Mouse (Mus musculus): ENCODE results near the gene Twf1. TPM values are rescaled to one million over a fixed set of nuclear protein-coding genes. Genes with fewer than 3 reads are reported as not detected.
A peak's percentile ranks its signal among the peaks of the same experiment; 100 is the strongest.

Twf1 gene
- polyA plus RNA-seq, 1 experiment from 2014 or later: 79.8 TPM

DNA sequence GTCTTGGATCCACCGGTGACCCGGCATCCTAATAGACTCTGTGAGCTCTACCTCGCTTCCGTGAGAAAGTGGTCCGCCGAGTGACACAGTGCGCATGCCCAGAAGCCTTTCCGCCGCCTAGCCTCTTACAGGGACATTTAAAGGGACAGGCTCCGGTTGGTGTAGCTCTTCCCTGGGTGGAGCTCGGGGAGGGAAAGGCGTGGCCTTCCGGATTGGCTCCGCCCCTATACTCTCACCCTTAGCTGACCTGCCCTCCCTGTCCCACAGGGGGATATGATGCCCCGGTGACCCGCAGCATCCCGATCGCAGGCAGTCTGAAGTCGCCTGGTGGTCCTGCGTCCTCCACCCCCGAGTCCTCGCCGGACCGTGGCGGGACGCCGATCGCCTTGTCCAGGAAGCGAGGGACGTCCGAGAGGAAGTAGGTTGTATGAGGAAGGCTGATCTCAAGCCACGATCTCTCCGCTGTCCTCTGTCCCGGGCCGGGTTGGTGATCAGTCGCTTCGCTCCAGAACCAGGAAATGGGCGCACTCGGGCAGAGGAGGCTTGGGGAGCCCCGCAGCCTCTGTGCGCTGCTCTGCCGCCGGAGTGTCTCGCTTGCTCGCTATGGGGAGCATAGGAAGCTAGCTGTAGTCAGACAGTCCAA lies 46.2 kb downstream of the Twf1 start, which contains the start of the genes Pus7l and Irak4:
Pus7l (minus strand) TSS at position 139 of the 643 bp plus-strand sequence.
Irak4 (plus strand) TSS at position 235 of the 643 bp plus-strand sequence.
- H3K4me2 ChIP-seq (ENCODE audit: low read depth, low read length): peak within 1 kb of the TSS; percentile 69
- no peaks in the 10 kb centered on the region for H3K9me3 ChIP-seq (replicated peaks; ENCODE audit: control insufficient read depth, low read length)
- peak within 1 kb of the TSS; percentile 73 for H3K9ac ChIP-seq (replicated peaks; ENCODE audit: low read length)
- peak within 1 kb of the TSS; percentile 76 for H3K4me3 ChIP-seq (ENCODE audit: low read depth, low read length)
- 0 out of 2 replicates have a peak within 1 kb of the TSS, but pooled peaks have one; percentile 4 for H3K27ac ChIP-seq (replicated peaks; ENCODE audit: low read depth, low read length)
- H3K27me3 ChIP-seq (ENCODE audit: control insufficient read depth, insufficient read depth, low read length): no peaks in the 10 kb centered on the region
- peak; percentile 95 for DNase-seq (ENCODE audit: low spot score)
- H3K36me3 ChIP-seq (replicated peaks; ENCODE audit: control insufficient read depth, insufficient read depth, low read depth, low read length): no peaks in the 10 kb centered on the region
- peak; percentile 98 for ATAC-seq (replicated peaks; ENCODE audit: insufficient number of reproducible peaks, low FRiP score, low TSS enrichment, low read depth)
- under 1% methylated on average over 45 of the region's 45 CpGs for WGBS
- no peaks in the 10 kb centered on the region for H3K4me1 ChIP-seq (ENCODE audit: control insufficient read depth, insufficient read depth, low read length)

DNA sequence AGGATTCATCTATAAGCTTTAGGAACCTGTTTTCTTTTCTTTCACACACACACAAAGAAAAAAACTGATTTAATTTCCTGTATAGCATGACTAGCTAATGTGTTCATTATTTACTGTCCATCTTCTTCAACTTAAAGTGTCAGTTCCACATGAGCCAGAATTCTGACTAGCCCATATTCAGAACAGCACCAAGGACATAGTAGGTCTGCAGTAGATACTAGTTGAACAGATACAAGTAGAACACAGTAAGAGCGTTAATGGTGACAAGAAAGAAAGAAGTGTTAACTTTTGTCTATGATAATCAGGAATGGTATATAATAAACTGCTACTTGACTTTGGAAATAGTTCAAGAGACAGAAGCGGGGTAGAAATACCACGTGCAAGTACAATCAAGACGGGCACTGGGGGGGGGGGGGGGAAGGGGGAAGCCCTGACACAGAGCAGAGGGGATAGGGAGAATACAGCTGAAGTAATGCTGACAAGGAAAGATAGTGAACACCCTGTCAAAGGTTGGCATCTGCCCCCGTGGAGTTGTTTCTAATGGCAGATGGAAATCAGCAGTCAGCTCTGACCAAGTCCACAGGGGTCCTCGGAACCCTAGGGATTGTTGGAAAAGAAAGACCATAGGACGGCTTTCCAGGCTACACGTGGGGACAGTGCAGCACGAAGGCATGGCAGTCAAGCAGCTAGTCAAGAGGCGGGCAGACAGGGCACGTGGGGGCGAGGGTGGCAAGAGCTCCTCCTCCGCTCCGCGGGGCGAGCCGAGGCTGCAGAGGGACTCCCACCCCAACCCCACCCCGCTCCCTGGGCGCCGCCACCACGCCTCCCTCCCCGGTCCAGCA lies 46.9 kb downstream of the Twf1 start:
- WGBS: 11% methylated on average over 22 of the region's 22 CpGs
- H3K27me3 ChIP-seq (ENCODE audit: control insufficient read depth, insufficient read depth, low read length): no peaks in the 10 kb centered on the region

DNA sequence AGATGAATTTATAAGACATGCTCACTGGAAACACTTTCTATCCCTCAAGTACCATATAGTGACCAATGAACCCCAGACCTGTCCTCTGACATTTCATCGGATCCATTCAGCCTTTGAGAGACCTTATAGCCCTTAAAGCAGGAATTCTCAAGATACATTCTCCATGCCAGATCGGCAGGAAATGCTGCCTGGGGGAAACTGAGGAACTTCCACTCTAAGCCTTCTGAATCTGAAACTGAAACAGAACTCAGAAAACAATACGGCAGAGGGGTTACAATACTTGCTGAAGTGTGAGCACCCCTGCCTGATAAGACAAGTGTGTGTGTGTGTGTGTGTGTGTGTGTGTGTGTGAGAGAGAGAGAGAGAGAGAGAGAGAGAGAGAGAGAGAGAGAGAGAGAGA lies 50.4 kb downstream of the Twf1 start:
- 86% methylated on average over 3 of the region's 3 CpGs for WGBS
- DNase-seq (ENCODE audit: low spot score) (no peak), ATAC-seq (replicated peaks; ENCODE audit: insufficient number of reproducible peaks, low FRiP score, low TSS enrichment, low read depth) (no peak)
- Histone ChIP-seq H3K9me3 (replicated peaks; ENCODE audit: control insufficient read depth, low read length) (no peaks in the 10 kb centered on the region), H3K4me1 (ENCODE audit: control insufficient read depth, insufficient read depth, low read length) (no peaks in the 10 kb centered on the region), H3K9ac (replicated peaks; ENCODE audit: low read length) (no peak overlapping the region), H3K4me2 (ENCODE audit: low read depth, low read length) (no peak overlapping the region), H3K27ac (replicated peaks; ENCODE audit: low read depth, low read length) (no peak overlapping the region), H3K36me3 (replicated peaks; ENCODE audit: control insufficient read depth, insufficient read depth, low read depth, low read length) (no peaks in the 10 kb centered on the region), H3K27me3 (ENCODE audit: control insufficient read depth, insufficient read depth, low read length) (no peaks in the 10 kb centered on the region), H3K4me3 (ENCODE audit: low read depth, low read length) (no peak overlapping the region)

More for the DNA sequence above, 46.9 kb downstream of the Twf1 start:
- Histone ChIP-seq H3K9me3 (replicated peaks; ENCODE audit: control insufficient read depth, low read length) (no peaks in the 10 kb centered on the region), H3K36me3 (replicated peaks; ENCODE audit: control insufficient read depth, insufficient read depth, low read depth, low read length) (no peaks in the 10 kb centered on the region), H3K4me2 (ENCODE audit: low read depth, low read length) (peak overlapping the region; percentile 69), H3K4me3 (ENCODE audit: low read depth, low read length) (peak overlapping the region; percentile 76), H3K27ac (replicated peaks; ENCODE audit: low read depth, low read length) (no peak overlapping the region), H3K9ac (replicated peaks; ENCODE audit: low read length) (peak overlapping the region; percentile 73), H3K4me1 (ENCODE audit: control insufficient read depth, insufficient read depth, low read length) (no peaks in the 10 kb centered on the region)
- DNase-seq (ENCODE audit: low spot score) (no peak), ATAC-seq (replicated peaks; ENCODE audit: insufficient number of reproducible peaks, low FRiP score, low TSS enrichment, low read depth) (peak; percentile 86)

DNA sequence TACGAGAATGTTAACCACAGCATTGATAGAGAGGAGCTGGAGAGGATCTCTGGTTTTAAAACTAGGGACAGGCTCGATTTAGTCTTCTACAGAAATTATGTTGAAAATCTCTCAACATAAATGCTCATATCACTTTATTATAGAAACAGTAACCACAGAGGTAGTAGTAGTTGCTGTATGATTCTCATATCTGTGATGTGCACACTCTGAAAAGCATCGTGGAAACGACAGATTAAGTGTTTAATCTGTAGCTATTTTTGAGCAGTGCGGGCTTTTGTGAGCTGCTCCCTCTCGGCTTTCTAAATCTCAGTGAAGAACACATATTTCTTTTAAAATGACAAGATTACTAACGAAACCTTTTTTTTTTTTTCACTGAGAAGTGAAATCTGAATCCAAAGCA lies 54.2 kb downstream of the Twf1 start:
- H3K36me3 ChIP-seq (replicated peaks; ENCODE audit: control insufficient read depth, insufficient read depth, low read depth, low read length): no peaks in the 10 kb centered on the region
- H3K9ac ChIP-seq (replicated peaks; ENCODE audit: low read length): no peak overlapping the region
- H3K4me1 ChIP-seq (ENCODE audit: control insufficient read depth, insufficient read depth, low read length): no peaks in the 10 kb centered on the region
- 92% methylated on average over 7 of the region's 7 CpGs for WGBS
- no peak for ATAC-seq (replicated peaks; ENCODE audit: insufficient number of reproducible peaks, low FRiP score, low TSS enrichment, low read depth)
- H3K4me2 ChIP-seq (ENCODE audit: low read depth, low read length): no peak overlapping the region
- no peak overlapping the region for H3K4me3 ChIP-seq (ENCODE audit: low read depth, low read length)
- H3K9me3 ChIP-seq (replicated peaks; ENCODE audit: control insufficient read depth, low read length): no peaks in the 10 kb centered on the region
- no peaks in the 10 kb centered on the region for H3K27me3 ChIP-seq (ENCODE audit: control insufficient read depth, insufficient read depth, low read length)
- no peak overlapping the region for H3K27ac ChIP-seq (replicated peaks; ENCODE audit: low read depth, low read length)
- DNase-seq (ENCODE audit: low spot score): no peak

DNA sequence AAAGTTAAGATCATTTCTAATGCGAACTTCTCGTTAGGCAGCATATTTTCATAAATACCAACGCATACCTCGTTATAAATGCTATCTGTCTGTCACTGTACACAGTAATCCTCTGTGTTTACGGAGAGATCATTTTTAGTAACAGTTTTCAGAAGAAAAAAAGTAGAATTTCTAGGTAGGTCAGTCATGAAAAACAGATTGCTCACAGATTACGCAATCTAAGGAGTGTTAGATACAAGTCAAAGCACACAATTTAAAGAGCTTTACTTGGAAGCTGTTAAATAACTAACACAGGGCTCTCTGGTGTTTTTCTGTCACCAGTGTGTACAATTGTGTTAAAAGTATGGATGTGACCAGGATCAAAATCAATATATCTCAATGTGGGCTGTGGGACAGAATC lies 56.7 kb downstream of the Twf1 start:
- H3K27me3 ChIP-seq (ENCODE audit: control insufficient read depth, insufficient read depth, low read length): no peaks in the 10 kb centered on the region
- no peaks in the 10 kb centered on the region for H3K4me1 ChIP-seq (ENCODE audit: control insufficient read depth, insufficient read depth, low read length)
- no peaks in the 10 kb centered on the region for H3K36me3 ChIP-seq (replicated peaks; ENCODE audit: control insufficient read depth, insufficient read depth, low read depth, low read length)
- DNase-seq (ENCODE audit: low spot score) (no peak), ATAC-seq (replicated peaks; ENCODE audit: insufficient number of reproducible peaks, low FRiP score, low TSS enrichment, low read depth) (no peak)
- H3K27ac ChIP-seq (replicated peaks; ENCODE audit: low read depth, low read length): no peak overlapping the region
- H3K4me2 ChIP-seq (ENCODE audit: low read depth, low read length): no peak overlapping the region
- 93% methylated on average over 6 of the region's 6 CpGs for WGBS
- no peak overlapping the region for H3K9ac ChIP-seq (replicated peaks; ENCODE audit: low read length)
- no peak overlapping the region for H3K4me3 ChIP-seq (ENCODE audit: low read depth, low read length)
- no peaks in the 10 kb centered on the region for H3K9me3 ChIP-seq (replicated peaks; ENCODE audit: control insufficient read depth, low read length)

DNA sequence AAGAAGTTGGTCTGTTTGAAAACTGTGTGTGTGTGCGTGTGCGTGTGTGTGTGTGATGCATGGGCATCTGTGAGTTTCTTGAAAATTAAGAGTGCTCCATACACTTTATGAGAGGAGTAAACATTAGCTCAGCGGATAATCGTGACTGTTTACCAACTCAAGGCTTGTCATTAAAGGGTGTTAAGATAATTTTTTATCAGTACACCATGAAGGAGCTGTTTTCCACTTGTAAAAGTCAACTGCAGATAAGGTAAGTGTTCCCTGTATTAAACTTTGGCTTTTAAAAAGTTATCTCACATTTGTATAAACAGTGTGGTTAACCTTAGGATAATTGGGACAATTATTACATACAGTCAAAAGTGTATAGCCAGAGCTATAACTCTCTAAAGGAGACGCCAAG lies 57.4 kb downstream of the Twf1 start:
- H3K4me1 ChIP-seq (ENCODE audit: control insufficient read depth, insufficient read depth, low read length): no peaks in the 10 kb centered on the region
- H3K9ac ChIP-seq (replicated peaks; ENCODE audit: low read length): no peak overlapping the region
- DNase-seq (ENCODE audit: low spot score) (no peak), ATAC-seq (replicated peaks; ENCODE audit: insufficient number of reproducible peaks, low FRiP score, low TSS enrichment, low read depth) (no peak)
- WGBS: 90% methylated on average over 5 of the region's 5 CpGs
- H3K36me3 ChIP-seq (replicated peaks; ENCODE audit: control insufficient read depth, insufficient read depth, low read depth, low read length): no peaks in the 10 kb centered on the region
- no peaks in the 10 kb centered on the region for H3K9me3 ChIP-seq (replicated peaks; ENCODE audit: control insufficient read depth, low read length)
- no peak overlapping the region for H3K4me2 ChIP-seq (ENCODE audit: low read depth, low read length)
- no peak overlapping the region for H3K27ac ChIP-seq (replicated peaks; ENCODE audit: low read depth, low read length)
- H3K27me3 ChIP-seq (ENCODE audit: control insufficient read depth, insufficient read depth, low read length): no peaks in the 10 kb centered on the region
- H3K4me3 ChIP-seq (ENCODE audit: low read depth, low read length): no peak overlapping the region

DNA sequence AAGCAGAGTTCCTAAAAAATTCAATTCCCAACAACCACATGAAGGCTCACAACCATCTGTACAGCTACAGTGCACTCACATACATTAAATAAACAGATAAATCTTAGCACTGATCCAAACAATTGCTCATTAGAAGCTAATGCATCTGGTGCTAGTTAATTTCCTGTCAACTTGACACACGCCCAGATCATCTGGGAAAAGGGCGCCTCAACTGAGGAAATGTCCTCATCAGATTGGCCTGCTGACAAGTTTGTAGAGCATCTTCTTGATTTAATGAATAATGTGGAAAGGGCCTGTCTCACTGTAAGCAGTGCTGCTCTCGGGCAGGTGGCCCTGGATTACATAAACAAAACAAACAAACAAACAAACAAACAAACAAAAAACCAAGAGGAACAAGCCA lies 59.2 kb downstream of the Twf1 start:
- Histone ChIP-seq H3K9ac (replicated peaks; ENCODE audit: low read length) (no peak overlapping the region), H3K36me3 (replicated peaks; ENCODE audit: control insufficient read depth, insufficient read depth, low read depth, low read length) (no peaks in the 10 kb centered on the region), H3K27me3 (ENCODE audit: control insufficient read depth, insufficient read depth, low read length) (no peaks in the 10 kb centered on the region), H3K4me3 (ENCODE audit: low read depth, low read length) (no peak overlapping the region), H3K9me3 (replicated peaks; ENCODE audit: control insufficient read depth, low read length) (no peaks in the 10 kb centered on the region), H3K27ac (replicated peaks; ENCODE audit: low read depth, low read length) (no peak overlapping the region), H3K4me1 (ENCODE audit: control insufficient read depth, insufficient read depth, low read length) (no peaks in the 10 kb centered on the region), H3K4me2 (ENCODE audit: low read depth, low read length) (no peak overlapping the region)
- no peak for ATAC-seq (replicated peaks; ENCODE audit: insufficient number of reproducible peaks, low FRiP score, low TSS enrichment, low read depth)
- no peak for DNase-seq (ENCODE audit: low spot score)
- 84% methylated on average over 3 of the region's 3 CpGs for WGBS
